In genomic region chr4:144868584-144868983, GRCm38 (mm10) we compare ENCODE assay signal across 30 mouse cellular contexts.
"Had no signal": no experiment of that assay in that cellular context is flagged by ENCODE, and none has a peak within 500 bp of the region (broad histone marks: within the 10 kb centered on the region; RNA-seq: fewer than 3 reads in every experiment).

No protein-coding gene starts in this region.

- H3K27ac ChIP-seq: limb, embryonic 10.5 days; limb, embryonic 12.5 days; limb, embryonic 13.5 days; limb, embryonic 15.5 days; liver, embryonic 12.5 days; liver, embryonic 13.5 days; liver, embryonic 14.5 days; liver, embryonic 15.5 days; lung, embryonic 15.5 days; macrophage; midbrain, embryonic 10.5 days; midbrain, embryonic 12.5 days; midbrain, embryonic 13.5 days; midbrain, embryonic 15.5 days had no signal

- H3K9me3 ChIP-seq: limb, embryonic 10.5 days; limb, embryonic 12.5 days; limb, embryonic 15.5 days; liver, embryonic 12.5 days; liver, embryonic 13.5 days; liver, embryonic 15.5 days; lung, embryonic 15.5 days; midbrain, embryonic 10.5 days; midbrain, embryonic 12.5 days; midbrain, embryonic 13.5 days; midbrain, embryonic 15.5 days had no signal

- ATAC-seq: liver, embryonic 12.5 days; liver, postnatal 0 days; lung, postnatal 0 days; midbrain, embryonic 13.5 days; midbrain, embryonic 15.5 days; midbrain, embryonic 16.5 days had no signal

- H3K4me2 ChIP-seq: limb, embryonic 12.5 days; limb, embryonic 13.5 days; limb, embryonic 15.5 days; liver, embryonic 11.5 days; liver, embryonic 12.5 days; liver, embryonic 13.5 days; liver, embryonic 15.5 days; lung, embryonic 14.5 days; lung, embryonic 15.5 days; midbrain, embryonic 11.5 days; midbrain, embryonic 12.5 days; midbrain, embryonic 13.5 days; midbrain, embryonic 15.5 days had no signal

- H3K9ac ChIP-seq: limb, embryonic 12.5 days; limb, embryonic 13.5 days; limb, embryonic 15.5 days; liver, embryonic 12.5 days; liver, embryonic 13.5 days; liver, embryonic 14.5 days; liver, embryonic 15.5 days; liver, postnatal 0 days; lung, embryonic 14.5 days; lung, embryonic 15.5 days; midbrain, embryonic 12.5 days; midbrain, embryonic 13.5 days; midbrain, embryonic 15.5 days had no signal

- H3K4me1 ChIP-seq: limb, embryonic 10.5 days; limb, embryonic 15.5 days; liver, embryonic 12.5 days; liver, embryonic 13.5 days; liver, embryonic 15.5 days; lung, embryonic 15.5 days; midbrain, embryonic 10.5 days; midbrain, embryonic 12.5 days; midbrain, embryonic 13.5 days; midbrain, embryonic 15.5 days had no signal

- H3K27me3 ChIP-seq: limb, embryonic 12.5 days; limb, embryonic 13.5 days; limb, embryonic 15.5 days; liver, embryonic 12.5 days; liver, embryonic 13.5 days; liver, embryonic 15.5 days; lung, embryonic 15.5 days; megakaryocyte, embryonic 14.5 days; midbrain, embryonic 12.5 days; midbrain, embryonic 13.5 days; midbrain, embryonic 15.5 days had no signal

- H3K36me3 ChIP-seq: limb, embryonic 10.5 days; limb, embryonic 12.5 days; limb, embryonic 13.5 days; limb, embryonic 15.5 days; liver, embryonic 12.5 days; liver, embryonic 13.5 days; liver, embryonic 15.5 days; lung, embryonic 15.5 days; midbrain, embryonic 10.5 days; midbrain, embryonic 12.5 days; midbrain, embryonic 13.5 days; midbrain, embryonic 15.5 days had no signal

- DNase-seq: liver; liver, embryonic 13.5 days; liver, postnatal 0 days; lung, adult 18-20 months; lung, adult 2 months; lung, embryonic 14.5 days; lung, postnatal 10 days; lung, postnatal 14 days; lung, postnatal 36 days; lung, postnatal 4 days; midbrain, embryonic 14.5 days had no signal

- H3K4me3 ChIP-seq: limb, embryonic 10.5 days; limb, embryonic 12.5 days; limb, embryonic 13.5 days; limb, embryonic 15.5 days; liver, embryonic 12.5 days; liver, embryonic 13.5 days; liver, embryonic 15.5 days; lung, embryonic 15.5 days; megakaryocyte, embryonic 14.5 days; midbrain, embryonic 10.5 days; midbrain, embryonic 12.5 days; midbrain, embryonic 13.5 days; midbrain, embryonic 15.5 days; myocyte had no signal
